ENCODE assay signal across 8 mouse cellular contexts in genomic region chr16:93454080-93454997, GRCm38 (mm10).
DNase-seq lines count a peak whose midpoint lies in the region.

No protein-coding gene starts in this region.

- peak; percentile 78 for DNase-seq in ES-CJ7 (ENCODE audit: low read depth, low spot score)
- peak; percentile 36 for DNase-seq in adrenal gland, adult 8-10 months
- DNase-seq in embryo, embryonic 11.5 days (ENCODE audit: low read depth, low spot score), result peak; percentile 81
- DNase-seq in heart, adult 9 months (ENCODE audit: low spot score in 2 of 2), result peak; percentile 22 to 56
- peak; percentile 51 for DNase-seq in layer of hippocampus, adult 9-10 months (ENCODE audit: low spot score)
- DNase-seq in lung, postnatal 14 days, result peak; percentile 91
- DNase-seq in right cerebral cortex, postnatal 4 days, result peak; percentile 95
- peak; percentile 74 to 78 for DNase-seq in urinary bladder, postnatal 36 days (ENCODE audit: low spot score in 2 of 2)

Comparison
In these comparisons a context has a peak if more than half of its experiments do, and no peak if none do; other contexts are left out.
1. Peak in every context shown above with its lines: DNase-seq.
2. DNase-seq: peak in every context shown above with its lines; median percentile 95 in right cerebral cortex, postnatal 4 days; 91 in lung, postnatal 14 days; 81 in embryo, embryonic 11.5 days; 78 in ES-CJ7; 76 in urinary bladder, postnatal 36 days; 51 in layer of hippocampus, adult 9-10 months; 39 in heart, adult 9 months; 36 in adrenal gland, adult 8-10 months.